Mouse (Mus musculus) C2C12 (cell line): ENCODE results near the gene Mapkapk2.

Source experiments
- CEBPB ChIP-seq: IDR thresholded peaks from one replicate; pipeline ENCODE4 v1.6.1; 2011; ENCODE audit warnings: low read depth, mild to moderate bottlenecking, control low read depth, moderate library complexity
- CTCF ChIP-seq: IDR thresholded peaks from one replicate; pipeline ENCODE4 v1.5.1; 2011; ENCODE audit not compliant: control insufficient read depth, insufficient read depth, insufficient read length
- FOSL1 ChIP-seq: IDR thresholded peaks from one replicate; pipeline ENCODE4 v1.8.0; 2011; ENCODE audit warnings: mild to moderate bottlenecking, low read length; ENCODE audit not compliant: poor library complexity, insufficient read depth, severe bottlenecking
- MAX ChIP-seq: IDR thresholded peaks from one replicate; pipeline ENCODE4 v1.6.1; 2011; ENCODE audit warnings: mild to moderate bottlenecking, control low read depth
- MYOD1 ChIP-seq: IDR thresholded peaks from one replicate; pipeline ENCODE4 v1.6.1; 2011; ENCODE audit warnings: low read depth; ENCODE audit not compliant: control insufficient read depth, insufficient read length
- MYOG ChIP-seq: IDR thresholded peaks from one replicate; pipeline ENCODE4 v1.6.1; 2011; ENCODE audit not compliant: control insufficient read depth, insufficient read length; ENCODE audit errors: extremely low read depth
- USF1 ChIP-seq: IDR thresholded peaks from one replicate; pipeline ENCODE4 v1.6.1; 2011; ENCODE audit warnings: low read depth, mild to moderate bottlenecking, control low read depth, moderate library complexity

DNA sequence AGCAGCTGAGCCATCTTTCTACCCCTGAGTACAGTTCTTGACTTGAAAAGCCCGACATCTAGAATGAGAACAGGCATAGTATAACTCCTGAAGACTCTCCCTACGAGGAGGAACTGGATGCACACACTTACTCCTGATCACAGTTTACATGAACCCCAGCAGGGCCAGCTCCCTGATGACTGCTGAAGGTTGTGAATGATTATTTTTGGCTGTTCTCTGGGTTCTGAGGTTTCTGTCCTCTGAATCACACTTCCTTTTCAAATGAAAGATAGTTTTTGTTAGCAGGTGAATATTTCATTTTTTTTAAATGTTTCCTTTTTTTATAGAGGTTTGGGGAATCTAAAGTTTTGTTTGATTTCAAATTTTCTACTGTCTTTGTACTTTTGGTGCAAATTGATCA, 43.8 kb upstream of the Mapkapk2 start:
- TF ChIP-seq CTCF (no peak), FOSL1 (no peak), USF1 (no peak), CEBPB (no peak), MYOG (no peak), MYOD1 (no peak), MAX (no peak)
